Mouse (Mus musculus) embryonic facial prominence, embryonic 13.5 days (tissue): Measurements from ENCODE around the gene Plekha7. TPM values are rescaled to one million over a fixed set of nuclear protein-coding genes. Genes with fewer than 3 reads are reported as not detected.
A peak's percentile ranks its signal among the peaks of the same experiment; 100 is the strongest.

Experiments used
- ATAC-seq: fragments of 200-750 bp; cut with Nextera tagmentation; 2 replicates; pipeline ENCODE4 v1.8.0; 2017; ENCODE audit warnings: low read depth; ENCODE audit not compliant: insufficient number of reproducible peaks, insufficient read depth, low FRiP score, low TSS enrichment
- H3K27ac ChIP-seq: fragments of 300-500 bp; sonication (generic); 2 replicates; pipeline ENCODE4 v1.5.1; 2015; ENCODE audit warnings: moderate library complexity, mild to moderate bottlenecking, inconsistent platforms
- H3K27me3 ChIP-seq: fragments of 300-500 bp; sonication (generic); 2 replicates; pipeline ENCODE4 v1.6.1; 2015; ENCODE audit warnings: mild to moderate bottlenecking, inconsistent platforms
- H3K36me3 ChIP-seq: fragments of 300-500 bp; sonication (generic); 2 replicates; pipeline ENCODE4 v1.6.1; 2015; ENCODE audit warnings: mild to moderate bottlenecking, inconsistent platforms
- H3K4me1 ChIP-seq: fragments of 300-500 bp; sonication (generic); 2 replicates; pipeline ENCODE4 v1.6.1; 2015; ENCODE audit warnings: inconsistent platforms
- H3K4me2 ChIP-seq: fragments of 300-500 bp; sonication (generic); 2 replicates; pipeline ENCODE4 v1.6.1; 2015; ENCODE audit warnings: moderate library complexity, mild to moderate bottlenecking, inconsistent platforms
- H3K4me3 ChIP-seq: fragments of 300-500 bp; sonication (generic); 2 replicates; pipeline ENCODE4 v1.5.1; 2015; ENCODE audit warnings: mild to moderate bottlenecking, inconsistent platforms
- H3K9ac ChIP-seq: fragments of 300-500 bp; sonication (generic); 2 replicates; pipeline ENCODE4 v1.6.1; 2015; ENCODE audit warnings: mild to moderate bottlenecking, inconsistent platforms
- H3K9me3 ChIP-seq: fragments of 300-500 bp; sonication (generic); 2 replicates; pipeline ENCODE4 v1.6.1; 2016; ENCODE audit warnings: inconsistent platforms
- WGBS: fragments of 180-500 bp; shearing (Covaris S2); methylation state at CpG from one replicate; pipeline ENCODE4 v1.1.7; 2015; ENCODE audit warnings: mixed read lengths; 5-methylcytosine and 5-hydroxymethylcytosine counted together
- polyA plus RNA-seq: library from polyadenylated mRNA; unstranded; fragments of >200 nt; fragmentation: Nextera tagmentation; extraction: Ambion mirVana; gene quantifications from 2 replicates; pipeline ENCODE4 v1.2.1, GENCODE M21; 2015

Gene Plekha7
- polyA plus RNA-seq, 1 experiment from 2014 or later = 10.9 TPM

DNA sequence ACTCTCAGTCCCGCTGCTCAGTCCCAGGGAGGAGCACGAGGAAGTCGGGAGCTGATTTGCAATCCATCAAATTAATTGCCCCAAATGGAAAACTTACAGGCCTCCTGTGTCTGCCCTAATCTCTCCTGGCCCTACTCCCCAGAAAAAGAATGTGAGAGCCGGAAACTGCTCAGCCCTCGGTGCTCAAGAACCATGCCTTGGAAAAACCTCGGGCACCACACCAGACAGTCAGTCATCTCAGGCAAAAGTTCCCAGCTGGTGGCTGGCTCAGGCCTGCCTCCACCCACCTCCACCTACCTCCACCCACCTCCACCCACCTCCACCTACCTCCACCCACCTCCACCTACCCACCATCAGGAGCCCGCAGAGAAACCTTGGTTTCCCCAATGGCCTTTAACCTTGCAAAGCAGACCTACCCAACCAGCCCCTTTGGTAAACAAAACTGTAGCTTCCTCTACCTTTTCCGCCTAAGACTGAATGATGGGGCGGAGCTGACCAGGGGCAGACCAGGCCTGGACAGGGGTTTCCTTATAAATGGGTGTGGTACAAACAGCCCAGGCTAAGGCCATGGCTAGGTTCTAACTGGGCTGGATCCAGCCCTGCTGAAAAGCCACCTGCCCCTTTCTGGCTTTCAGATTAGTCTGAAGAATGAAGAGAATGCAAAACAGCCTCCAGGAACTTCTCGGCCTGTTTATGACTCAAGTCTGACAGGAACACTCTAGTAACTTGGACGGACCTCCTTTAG is 21.4 kb downstream of the Plekha7 start:
- 48% methylated on average over 11 of the region's 11 CpGs for WGBS
- Histone ChIP-seq H3K4me3 (no peak overlapping the region), H3K36me3 (no peaks in the 10 kb centered on the region), H3K4me1 (peaks cover 9% of the 10 kb centered on the region; the same call in 1 of the 2 replicates), H3K27me3 (no peaks in the 10 kb centered on the region), H3K9me3 (no peaks in the 10 kb centered on the region), H3K27ac (no peak overlapping the region), H3K9ac (no peak overlapping the region), H3K4me2 (no peak overlapping the region)
- ATAC-seq = no peak

DNA sequence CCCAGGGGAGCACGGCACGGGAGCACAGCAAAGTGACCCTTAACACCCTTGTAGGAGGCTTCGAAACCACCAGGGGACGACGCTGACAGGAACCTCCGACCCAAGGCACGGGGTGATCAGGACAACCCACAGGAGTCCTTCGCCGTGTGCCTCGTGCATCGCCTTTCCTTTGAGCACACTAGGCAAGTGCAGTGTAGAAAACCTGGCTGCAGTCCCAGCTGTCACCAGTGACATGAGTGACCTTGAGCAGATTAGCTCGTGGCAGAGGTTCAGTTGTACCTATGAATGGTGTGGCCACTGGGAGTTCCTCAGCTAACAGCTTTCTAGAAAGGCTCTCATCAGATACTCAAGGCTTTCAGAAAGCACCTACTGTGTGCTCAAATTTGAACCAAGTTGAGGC is 22.0 kb downstream of the Plekha7 start:
- ATAC-seq = no peak
- no peak overlapping the region for H3K27ac ChIP-seq
- H3K27me3 ChIP-seq = no peaks in the 10 kb centered on the region

DNA sequence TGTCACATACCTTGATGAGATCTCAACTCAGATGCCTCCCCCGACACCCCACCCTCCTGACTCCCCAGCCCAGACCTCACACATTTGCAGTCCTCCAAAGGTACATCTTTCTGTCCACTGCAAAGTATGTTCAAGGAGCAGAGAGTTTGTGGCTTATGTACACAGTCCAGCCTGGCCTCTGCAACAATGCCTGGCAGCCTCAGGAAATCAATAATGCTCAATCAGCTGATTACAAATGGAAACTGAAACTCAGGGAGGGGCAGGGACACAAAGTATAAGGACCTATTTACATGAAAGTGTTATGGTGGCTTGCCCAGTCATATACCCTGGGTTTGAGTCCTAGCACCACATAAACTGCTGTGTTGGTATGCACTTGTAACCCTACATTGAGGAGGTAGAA is 23.0 kb downstream of the Plekha7 start:
- Histone ChIP-seq H3K36me3 (no peaks in the 10 kb centered on the region), H3K27ac (no peak overlapping the region), H3K4me2 (no peak overlapping the region), H3K27me3 (no peaks in the 10 kb centered on the region), H3K4me1 (peaks cover 9% of the 10 kb centered on the region; the same call in 1 of the 2 replicates), H3K4me3 (no peak overlapping the region), H3K9me3 (no peaks in the 10 kb centered on the region), H3K9ac (no peak overlapping the region)
- WGBS = 65% methylated on average over 1 of the region's 1 CpGs
- no peak for ATAC-seq

More for the DNA sequence above, 22.0 kb downstream of the Plekha7 start:
- Histone ChIP-seq H3K4me1 (peaks cover 9% of the 10 kb centered on the region; the same call in 1 of the 2 replicates), H3K36me3 (no peaks in the 10 kb centered on the region), H3K4me2 (no peak overlapping the region), H3K9me3 (no peaks in the 10 kb centered on the region), H3K9ac (no peak overlapping the region), H3K4me3 (no peak overlapping the region)
- 71% methylated on average over 12 of the region's 12 CpGs for WGBS

DNA sequence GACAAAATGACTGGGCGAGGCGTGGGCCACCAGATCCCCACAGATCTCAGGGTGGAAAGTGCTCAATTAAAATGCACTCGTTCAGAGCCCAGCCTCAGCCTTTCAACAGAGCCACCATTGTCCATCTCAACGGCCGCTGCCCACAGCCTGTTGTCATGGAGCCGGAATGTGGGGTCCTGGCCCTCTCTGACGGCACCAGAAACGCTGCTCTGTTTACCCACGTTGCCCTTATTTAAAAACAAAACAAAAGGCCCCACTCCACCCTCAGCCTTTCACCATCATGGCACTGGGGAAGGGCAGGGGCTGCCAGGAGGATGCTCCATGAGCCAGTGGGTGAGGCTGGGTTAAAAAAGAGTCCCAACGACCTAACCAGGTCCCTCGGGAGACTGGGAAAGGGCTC is 25.4 kb downstream of the Plekha7 start:
- Histone ChIP-seq H3K4me3 (no peak overlapping the region), H3K27ac (no peak overlapping the region), H3K36me3 (no peaks in the 10 kb centered on the region), H3K9me3 (no peaks in the 10 kb centered on the region), H3K4me1 (peaks cover 9% of the 10 kb centered on the region; the same call in 1 of the 2 replicates), H3K4me2 (no peak overlapping the region), H3K9ac (no peak overlapping the region), H3K27me3 (no peaks in the 10 kb centered on the region)
- 25% methylated on average over 11 of the region's 11 CpGs for WGBS
- ATAC-seq = no peak

DNA sequence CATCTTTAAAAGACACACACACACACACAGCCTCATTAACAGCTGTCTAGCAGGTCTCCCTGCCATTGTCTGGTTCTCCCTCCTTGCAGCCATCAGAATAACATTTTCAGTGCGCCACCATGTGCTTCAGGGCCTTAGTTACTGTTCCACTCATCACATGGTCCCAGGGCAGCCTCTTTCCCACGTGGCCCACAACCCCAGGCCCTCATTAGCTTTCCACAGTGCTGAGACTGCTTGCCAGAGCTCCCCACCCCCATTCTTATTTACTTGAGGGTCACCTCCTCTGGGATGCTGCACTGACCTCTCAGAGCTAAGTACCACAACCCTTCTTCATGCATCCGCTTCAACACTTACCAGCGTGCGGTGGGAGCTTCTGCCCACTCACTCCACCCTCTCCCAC is 28.1 kb downstream of the Plekha7 start:
- 39% methylated on average over 5 of the region's 5 CpGs for WGBS
- no peaks in the 10 kb centered on the region for H3K4me1 ChIP-seq
- no peak for ATAC-seq
- no peaks in the 10 kb centered on the region for H3K9me3 ChIP-seq
- H3K36me3 ChIP-seq = no peaks in the 10 kb centered on the region
- no peak overlapping the region for H3K4me2 ChIP-seq
- no peak overlapping the region for H3K4me3 ChIP-seq
- no peaks in the 10 kb centered on the region for H3K27me3 ChIP-seq
- H3K9ac ChIP-seq = no peak overlapping the region
- H3K27ac ChIP-seq = no peak overlapping the region

DNA sequence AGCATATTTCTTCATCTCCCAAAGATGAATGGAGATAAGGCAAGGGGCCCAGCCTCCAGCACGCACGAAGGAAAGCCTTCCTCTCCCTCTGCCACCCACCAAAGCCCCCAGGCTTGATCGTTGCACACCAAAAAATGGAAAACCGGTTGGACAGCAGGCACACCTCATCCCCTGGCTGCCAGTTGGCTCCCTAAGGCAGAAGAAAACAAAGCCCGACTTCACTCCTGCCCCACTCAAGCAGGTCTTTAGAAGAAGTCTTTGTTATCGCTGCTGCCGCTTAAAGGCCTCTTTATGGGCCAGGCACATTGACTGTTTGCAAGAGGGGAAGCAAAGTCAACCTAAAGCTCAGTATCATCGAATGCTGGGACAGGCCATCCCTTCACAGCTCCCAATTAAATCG is 29.9 kb downstream of the Plekha7 start:
- no peak overlapping the region for H3K4me2 ChIP-seq
- H3K9me3 ChIP-seq = no peaks in the 10 kb centered on the region
- WGBS = 20% methylated on average over 9 of the region's 9 CpGs
- ATAC-seq = no peak
- no peaks in the 10 kb centered on the region for H3K36me3 ChIP-seq
- no peak overlapping the region for H3K4me3 ChIP-seq
- H3K4me1 ChIP-seq = no peaks in the 10 kb centered on the region
- no peaks in the 10 kb centered on the region for H3K27me3 ChIP-seq
- H3K27ac ChIP-seq = 0 out of 2 replicates have a peak overlapping the region, but pooled peaks have one; percentile 18
- no peak overlapping the region for H3K9ac ChIP-seq

DNA sequence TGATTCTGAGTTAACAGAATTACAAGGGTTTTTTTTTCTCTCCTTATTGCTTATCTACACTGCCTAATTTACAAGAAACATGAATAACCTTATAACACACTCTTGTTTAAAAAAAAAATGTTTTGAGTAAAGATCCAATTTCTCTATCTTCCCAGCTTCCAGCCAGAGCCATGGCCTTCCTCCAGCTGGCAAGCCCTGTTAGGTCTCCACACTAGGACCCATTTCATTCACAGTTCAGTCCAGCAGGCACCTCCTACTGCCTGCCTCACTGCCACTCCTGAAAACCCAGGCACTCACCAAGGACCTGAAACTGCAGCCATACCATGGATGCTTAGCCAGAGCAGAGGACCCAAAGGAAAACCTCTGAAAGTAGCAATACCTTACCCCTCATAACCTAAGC is 31.9 kb downstream of the Plekha7 start:
- Histone ChIP-seq H3K9ac (no peak overlapping the region), H3K27me3 (no peaks in the 10 kb centered on the region), H3K4me1 (no peaks in the 10 kb centered on the region), H3K27ac (no peak overlapping the region), H3K9me3 (no peaks in the 10 kb centered on the region), H3K4me3 (no peak overlapping the region), H3K4me2 (no peak overlapping the region), H3K36me3 (no peaks in the 10 kb centered on the region)
- no peak for ATAC-seq

DNA sequence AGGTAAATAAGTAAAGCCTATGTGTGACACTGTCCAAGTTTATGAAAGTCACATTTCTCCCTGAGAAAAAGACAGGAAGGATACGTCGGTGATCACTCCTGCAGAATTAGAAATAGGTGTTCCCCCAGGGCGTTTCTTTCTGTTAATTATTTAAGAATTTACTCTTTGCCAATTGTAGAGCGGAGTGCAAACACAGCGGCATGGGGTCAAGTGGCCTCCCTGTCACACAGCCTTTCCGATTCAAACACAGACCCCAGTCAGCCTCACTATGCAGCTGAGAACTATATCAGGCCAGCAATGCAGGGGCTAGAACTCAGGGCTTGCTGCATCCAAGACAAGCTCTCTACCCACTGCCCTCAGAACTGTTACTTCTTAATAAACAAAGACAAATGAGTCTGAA is 35.1 kb downstream of the Plekha7 start:
- no peak for ATAC-seq
- Histone ChIP-seq H3K4me3 (no peak overlapping the region), H3K9ac (no peak overlapping the region), H3K27me3 (no peaks in the 10 kb centered on the region), H3K27ac (no peak overlapping the region), H3K36me3 (no peaks in the 10 kb centered on the region), H3K9me3 (no peaks in the 10 kb centered on the region), H3K4me1 (peaks cover 11% of the 10 kb centered on the region), H3K4me2 (no peak overlapping the region)
- 72% methylated on average over 6 of the region's 6 CpGs for WGBS

DNA sequence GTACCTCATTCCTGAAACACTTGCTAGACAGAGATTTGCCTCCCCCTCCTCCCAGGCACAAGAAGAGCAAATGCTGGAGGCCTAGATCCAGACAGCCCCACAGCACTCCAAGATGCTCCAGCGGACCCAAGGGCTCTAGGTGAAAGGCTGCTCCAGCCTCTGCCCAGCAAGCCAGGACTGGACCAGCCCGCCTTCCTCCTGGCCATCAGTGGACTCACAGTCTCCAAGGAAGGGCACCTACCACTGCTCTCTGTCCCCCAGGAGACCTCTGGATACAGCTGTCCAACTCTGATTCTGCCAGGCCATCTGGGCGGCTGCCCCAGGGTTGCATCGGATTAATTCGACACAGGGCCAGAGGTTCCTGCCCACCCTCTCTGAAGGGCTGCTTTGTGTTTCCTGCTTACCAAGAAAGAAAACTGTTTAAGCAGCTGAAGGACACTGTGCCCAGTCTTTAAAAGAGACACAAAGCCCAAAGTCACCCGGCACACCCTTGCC is 38.6 kb downstream of the Plekha7 start:
- Histone ChIP-seq H3K4me3 (no peak overlapping the region), H3K36me3 (no peaks in the 10 kb centered on the region), H3K9ac (no peak overlapping the region), H3K9me3 (no peaks in the 10 kb centered on the region), H3K27me3 (no peaks in the 10 kb centered on the region), H3K4me1 (peaks cover 14% of the 10 kb centered on the region), H3K4me2 (no peak overlapping the region), H3K27ac (no peak overlapping the region)
- 40% methylated on average over 6 of the region's 6 CpGs for WGBS
- no peak for ATAC-seq

DNA sequence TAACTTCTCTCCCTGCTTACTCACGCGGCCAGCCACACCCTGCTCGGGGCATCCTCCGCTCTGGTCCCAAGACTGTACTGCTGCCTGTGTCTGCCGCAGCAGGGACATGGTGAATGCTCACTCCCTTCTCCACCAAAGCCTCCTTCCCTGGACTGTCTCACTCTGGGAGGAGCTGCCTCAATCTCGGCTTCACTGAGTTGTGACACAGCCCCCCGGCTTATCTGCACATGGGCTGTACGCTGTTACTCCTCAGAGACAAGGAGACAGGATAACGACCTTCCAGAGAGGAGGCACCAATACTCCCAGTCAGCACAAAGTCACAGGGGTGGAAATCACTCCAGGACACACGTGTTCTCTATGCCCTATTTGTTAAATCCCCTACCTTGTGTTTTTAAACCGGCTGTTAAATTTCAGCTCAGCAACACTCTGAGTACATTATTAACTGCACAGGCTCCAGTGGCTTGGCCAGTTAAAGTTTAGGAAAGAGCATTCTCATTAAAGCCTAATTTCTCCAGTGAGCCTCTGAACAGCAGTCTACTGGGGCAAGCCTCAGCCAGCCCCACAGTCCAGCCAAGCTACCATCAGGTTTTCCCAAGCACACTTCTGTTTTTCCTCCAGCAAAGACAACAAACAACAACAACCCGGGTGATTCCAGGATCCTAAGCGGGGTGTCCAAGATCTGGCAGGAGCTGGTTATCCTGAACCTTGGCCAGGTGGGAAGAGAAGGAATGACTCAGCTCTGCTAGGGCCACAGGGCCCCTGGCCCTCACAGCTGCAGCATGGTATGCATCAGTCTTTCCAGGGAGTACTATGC is 39.9 kb downstream of the Plekha7 start:
- Histone ChIP-seq H3K4me3 (no peak overlapping the region), H3K27ac (no peak overlapping the region), H3K9me3 (no peaks in the 10 kb centered on the region), H3K9ac (no peak overlapping the region), H3K4me1 (peaks cover 23% of the 10 kb centered on the region), H3K36me3 (no peaks in the 10 kb centered on the region), H3K4me2 (no peak overlapping the region), H3K27me3 (no peaks in the 10 kb centered on the region)
- 58% methylated on average over 13 of the region's 13 CpGs for WGBS
- no peak for ATAC-seq

DNA sequence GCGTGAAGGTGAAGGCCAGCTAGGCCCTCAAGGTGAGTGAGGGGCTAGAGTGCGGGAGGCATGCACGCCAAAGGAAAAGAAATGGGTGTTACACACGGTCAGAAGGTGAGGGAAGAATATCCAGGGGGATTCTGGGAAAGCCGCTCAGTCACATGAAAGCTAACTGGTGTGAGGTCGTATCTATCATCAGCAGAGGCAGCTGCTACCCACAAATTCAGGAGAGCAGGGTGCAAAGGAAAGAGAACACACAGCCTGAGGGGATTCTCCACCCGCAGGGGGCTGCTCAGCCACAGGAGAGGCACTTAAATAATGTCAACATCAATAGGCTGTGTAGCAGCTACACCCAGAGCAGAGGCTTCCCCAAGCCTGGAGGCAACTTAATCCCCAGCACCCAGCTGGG is 44.9 kb downstream of the Plekha7 start:
- no peak overlapping the region for H3K4me3 ChIP-seq
- H3K27me3 ChIP-seq = no peaks in the 10 kb centered on the region
- WGBS = 45% methylated on average over 7 of the region's 7 CpGs
- H3K27ac ChIP-seq = no peak overlapping the region
- no peaks in the 10 kb centered on the region for H3K36me3 ChIP-seq
- no peak overlapping the region for H3K9ac ChIP-seq
- H3K4me2 ChIP-seq = no peak overlapping the region
- peaks cover 17% of the 10 kb centered on the region for H3K4me1 ChIP-seq
- ATAC-seq = no peak
- no peaks in the 10 kb centered on the region for H3K9me3 ChIP-seq

DNA sequence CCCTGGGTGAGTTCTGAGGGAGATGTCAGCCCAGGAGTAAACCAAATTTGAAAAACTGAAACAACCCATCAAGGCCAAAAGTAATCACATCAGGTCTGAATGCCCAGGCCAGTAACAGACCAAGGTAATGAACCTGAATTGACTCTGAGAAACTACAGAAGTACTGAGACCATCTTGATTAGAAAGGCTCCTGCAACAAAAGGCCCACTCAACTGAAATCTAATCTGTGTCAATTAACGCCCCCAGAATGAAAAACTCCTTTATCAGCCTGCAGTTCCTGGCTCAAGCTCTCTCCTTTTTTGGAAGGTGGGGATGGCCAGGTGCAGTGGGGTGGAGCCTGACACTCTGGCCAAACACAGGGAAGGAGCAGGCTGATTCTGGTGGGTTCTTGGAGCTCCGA is 45.7 kb downstream of the Plekha7 start:
- no peak overlapping the region for H3K4me3 ChIP-seq
- peaks cover 13% of the 10 kb centered on the region for H3K4me1 ChIP-seq
- H3K27me3 ChIP-seq = no peaks in the 10 kb centered on the region
- no peaks in the 10 kb centered on the region for H3K36me3 ChIP-seq
- WGBS = 29% methylated on average over 2 of the region's 2 CpGs
- no peaks in the 10 kb centered on the region for H3K9me3 ChIP-seq
- ATAC-seq = no peak; the same call in 1 of the 2 replicates
- H3K4me2 ChIP-seq = no peak overlapping the region
- no peak overlapping the region for H3K9ac ChIP-seq
- no peak overlapping the region for H3K27ac ChIP-seq
